Mouse (Mus musculus) v-Abl transformed pro-B cells (cell line): ENCODE data around the gene Orc6.

Experiments used
- in situ Hi-C, 2 experiments: fragments of 400-800 bp; cut with MboI; formaldehyde crosslinking; loops; one replicate each; pipeline ENCODE4 v1.15.1; 2025; ENCODE audit not compliant: unreplicated experiment in 2 of 2

Gene Orc6

GRCm38 (mm10) chr8:85299434-85300077 lies at the start of gene Orc6, which contains the start of gene Vps35:
Gene Orc6 (plus strand): TSS chr8:85299632.
Gene Vps35 (minus strand): TSS chr8:85299802.
- in situ Hi-C loops = loop anchor here (5.0 to 25.0 kb wide), 4 partner anchors 215 to 1588 kb away; partner anchors contain the start of genes Junb (in 1 of the 2), Man2b1 (in 1 of the 2), N4bp1 (in 1 of the 2) and Wdr83 (in 1 of the 2)

- in situ Hi-C loops = loop anchor here in 1 of 2 experiments (25.0 kb wide), 1 partner anchor 1600 kb away; the partner anchor contains the start of gene N4bp1
Observed at GRCm38 (mm10) chr8:85286846-85287245, 12.6 kb upstream of the Orc6 start.

- in situ Hi-C loops = loop anchor here (5.0 to 25.0 kb wide), 3 partner anchors 214 to 1588 kb away; partner anchors contain the start of genes Man2b1 (in 1 of the 2), N4bp1 (in 1 of the 2), Wdr83 (in 1 of the 2) and Wdr83os (in 1 of the 2)
Observed at GRCm38 (mm10) chr8:85298600-85299433, 615 bp upstream of the Orc6 start.

GRCm38 (mm10) chr8:85301941-85302340 lies 2.5 kb downstream of the Orc6 start:
- in situ Hi-C loops = loop anchor here in 1 of 2 experiments (10.0 kb wide), 1 partner anchor 327 kb away; the partner anchor contains the start of gene Junb

- in situ Hi-C loops = loop anchor here in 1 of 2 experiments (10.0 kb wide), 1 partner anchor 328 kb away; the partner anchor contains the start of gene Junb
Observed at GRCm38 (mm10) chr8:85302931-85303330, 3.5 kb downstream of the Orc6 start.

GRCm38 (mm10) chr8:85303531-85303930 lies 4.1 kb downstream of the Orc6 start:
- in situ Hi-C loops = loop anchor here in 1 of 2 experiments (10.0 kb wide), 1 partner anchor 329 kb away; the partner anchor contains the start of gene Junb

- in situ Hi-C loops = loop anchor here in 1 of 2 experiments (10.0 kb wide), 1 partner anchor 334 kb away; the partner anchor contains the start of gene Junb
Observed at GRCm38 (mm10) chr8:85308564-85308963, 9.1 kb downstream of the Orc6 start.

- in situ Hi-C loops = no loop called here
Observed at GRCm38 (mm10) chr8:85311743-85312142, 12.3 kb downstream of the Orc6 start.

GRCm38 (mm10) chr8:85313036-85313435 lies 13.6 kb downstream of the Orc6 start:
- in situ Hi-C loops = no loop called here

- in situ Hi-C loops = loop anchor here (5.0 kb wide), 1 partner anchor 84 kb away; no protein-coding TSS in a partner anchor
Observed at GRCm38 (mm10) chr8:85318534-85318933, 19.1 kb downstream of the Orc6 start.

- in situ Hi-C loops = no loop called here
Observed at GRCm38 (mm10) chr8:85321981-85322380, 22.5 kb downstream of the Orc6 start.

- in situ Hi-C loops = no loop called here
Observed at GRCm38 (mm10) chr8:85323084-85323483, 23.7 kb downstream of the Orc6 start.

- in situ Hi-C loops = no loop called here
Observed at GRCm38 (mm10) chr8:85327036-85327435, 27.6 kb downstream of the Orc6 start.

- in situ Hi-C loops = no loop called here
Observed at GRCm38 (mm10) chr8:85329506-85329905, 30.1 kb downstream of the Orc6 start.

- in situ Hi-C loops = no loop called here
Observed at GRCm38 (mm10) chr8:85335105-85335504, 35.7 kb downstream of the Orc6 start.

- in situ Hi-C loops = no loop called here
Observed at GRCm38 (mm10) chr8:85336211-85336933, 36.9 kb downstream of the Orc6 start.

GRCm38 (mm10) chr8:85337681-85338080 lies 38.2 kb downstream of the Orc6 start:
- in situ Hi-C loops = no loop called here

- in situ Hi-C loops = no loop called here
Observed at GRCm38 (mm10) chr8:85339871-85340573, 40.6 kb downstream of the Orc6 start.

- in situ Hi-C loops = no loop called here
Observed at GRCm38 (mm10) chr8:85353287-85353686, 53.9 kb downstream of the Orc6 start.
